Mouse (Mus musculus) limb, embryonic 10.5 days (tissue): Measurements from ENCODE around the gene Kdm1a. TPM values are rescaled to one million over a fixed set of nuclear protein-coding genes. Genes with fewer than 3 reads are reported as not detected.

Source experiments
- DNase-seq: peaks from one replicate; pipeline ENCODE4 v3.0.0-alpha.2; 2017; ENCODE audit warnings: low spot score
- H3K27ac ChIP-seq: fragments of 300-500 bp; sonication (generic); 2 replicates; pipeline ENCODE4 v1.5.1; 2016; ENCODE audit warnings: mild to moderate bottlenecking
- H3K27me3 ChIP-seq: fragments of 300-500 bp; sonication (generic); 2 replicates; pipeline ENCODE4 v1.6.1; 2016; ENCODE audit warnings: low read depth, mild to moderate bottlenecking; ENCODE audit not compliant: poor library complexity, severe bottlenecking
- H3K36me3 ChIP-seq: fragments of 300-500 bp; sonication (generic); 2 replicates; pipeline ENCODE4 v1.6.1; 2016; ENCODE audit warnings: mild to moderate bottlenecking, moderate library complexity
- H3K4me1 ChIP-seq: fragments of 300-500 bp; sonication (generic); 2 replicates; pipeline ENCODE4 v1.6.1; 2016
- H3K4me3 ChIP-seq: fragments of 300-500 bp; sonication (generic); 2 replicates; pipeline ENCODE4 v1.5.1; 2016; ENCODE audit warnings: mild to moderate bottlenecking, moderate library complexity
- H3K9me3 ChIP-seq: fragments of 300-500 bp; sonication (generic); replicated peaks from 2 replicates; pipeline ENCODE4 v1.6.1; 2016; ENCODE audit warnings: mild to moderate bottlenecking
- WGBS: fragments of 180-500 bp; shearing (Covaris S2); methylation state at CpG from one replicate; pipeline ENCODE4 v1.1.7; 2016; 5-methylcytosine and 5-hydroxymethylcytosine counted together
- polyA plus RNA-seq: library from polyadenylated mRNA; unstranded; fragments of >200 nt; fragmentation: Nextera tagmentation; extraction: Ambion mirVana; gene quantifications from 2 replicates; pipeline ENCODE4 v1.2.1, GENCODE M21; 2016

Gene Kdm1a
- polyA plus RNA-seq, 1 experiment from 2014 or later: 62.0 TPM

GRCm38 (mm10) chr4:136598268-136598876, 4.2 kb downstream of the Kdm1a start:
- DNase-seq: no peak
- 92% methylated on average over 7 of the region's 7 CpGs for WGBS
- Histone ChIP-seq H3K27me3 (no peaks in the 10 kb centered on the region), H3K27ac (no peak overlapping the region), H3K36me3 (peaks cover 31% of the 10 kb centered on the region), H3K9me3 (no peaks in the 10 kb centered on the region), H3K4me1 (peaks cover 12% of the 10 kb centered on the region), H3K4me3 (no peak overlapping the region)

- Histone ChIP-seq H3K27me3 (no peaks in the 10 kb centered on the region), H3K4me1 (no peaks in the 10 kb centered on the region), H3K4me3 (no peak overlapping the region), H3K27ac (no peak overlapping the region), H3K9me3 (no peaks in the 10 kb centered on the region), H3K36me3 (peaks cover 49% of the 10 kb centered on the region)
- DNase-seq: no peak
- 92% methylated on average over 6 of the region's 6 CpGs for whole genome bisulfite sequencing
Measured at GRCm38 (mm10) chr4:136595221-136595620, 7.3 kb downstream of the Kdm1a start.

GRCm38 (mm10) chr4:136594006-136594405, 8.5 kb downstream of the Kdm1a start:
- H3K27ac ChIP-seq: no peak overlapping the region
- DNase-seq: no peak
- no peak overlapping the region for H3K4me3 ChIP-seq
- H3K4me1 ChIP-seq: no peaks in the 10 kb centered on the region
- H3K36me3 ChIP-seq: peaks cover 50% of the 10 kb centered on the region
- H3K27me3 ChIP-seq: no peaks in the 10 kb centered on the region
- no peaks in the 10 kb centered on the region for H3K9me3 ChIP-seq
- 86% methylated on average over 2 of the region's 2 CpGs for WGBS

- peaks cover 50% of the 10 kb centered on the region for H3K36me3 ChIP-seq
- no peak for DNase-seq
- WGBS: 54% methylated on average over 4 of the region's 4 CpGs
Measured at GRCm38 (mm10) chr4:136592111-136592510, 10.4 kb downstream of the Kdm1a start.

GRCm38 (mm10) chr4:136588003-136588402, 14.5 kb downstream of the Kdm1a start:
- peaks cover 53% of the 10 kb centered on the region for H3K36me3 ChIP-seq
- WGBS: 90% methylated on average over 4 of the region's 4 CpGs

More at GRCm38 (mm10) chr4:136592111-136592510, 10.4 kb downstream of the Kdm1a start:
- Histone ChIP-seq H3K4me3 (no peak overlapping the region), H3K9me3 (no peaks in the 10 kb centered on the region), H3K4me1 (peaks cover 4% of the 10 kb centered on the region; the same call in 1 of the 2 replicates), H3K27me3 (no peaks in the 10 kb centered on the region), H3K27ac (no peak overlapping the region)

GRCm38 (mm10) chr4:136587221-136587827, 15.2 kb downstream of the Kdm1a start:
- Histone ChIP-seq H3K4me3 (no peak overlapping the region), H3K9me3 (no peaks in the 10 kb centered on the region), H3K36me3 (peaks cover 48% of the 10 kb centered on the region), H3K27me3 (no peaks in the 10 kb centered on the region), H3K4me1 (peaks cover 4% of the 10 kb centered on the region; the same call in 1 of the 2 replicates), H3K27ac (no peak overlapping the region)
- no peak for DNase-seq
- WGBS: 89% methylated on average over 4 of the region's 4 CpGs

More at GRCm38 (mm10) chr4:136588003-136588402, 14.5 kb downstream of the Kdm1a start:
- H3K4me1 ChIP-seq: peaks cover 4% of the 10 kb centered on the region; the same call in 1 of the 2 replicates
- no peaks in the 10 kb centered on the region for H3K9me3 ChIP-seq
- no peak for DNase-seq
- H3K4me3 ChIP-seq: no peak overlapping the region
- no peaks in the 10 kb centered on the region for H3K27me3 ChIP-seq
- no peak overlapping the region for H3K27ac ChIP-seq

GRCm38 (mm10) chr4:136581885-136582284, 20.6 kb downstream of the Kdm1a start:
- Histone ChIP-seq H3K4me3 (no peak overlapping the region), H3K4me1 (no peaks in the 10 kb centered on the region), H3K27ac (no peak overlapping the region), H3K36me3 (peaks cover 15% of the 10 kb centered on the region), H3K9me3 (no peaks in the 10 kb centered on the region), H3K27me3 (no peaks in the 10 kb centered on the region)
- WGBS: 93% methylated on average over 3 of the region's 3 CpGs
- DNase-seq: no peak

GRCm38 (mm10) chr4:136569998-136570397, 32.5 kb downstream of the Kdm1a start:
- Histone ChIP-seq H3K9me3 (no peaks in the 10 kb centered on the region), H3K27me3 (no peaks in the 10 kb centered on the region), H3K36me3 (peaks cover 92% of the 10 kb centered on the region), H3K27ac (no peak overlapping the region), H3K4me3 (no peak overlapping the region), H3K4me1 (no peaks in the 10 kb centered on the region)
- DNase-seq: no peak

GRCm38 (mm10) chr4:136568629-136569028, 33.9 kb downstream of the Kdm1a start:
- no peaks in the 10 kb centered on the region for H3K4me1 ChIP-seq
- no peak overlapping the region for H3K27ac ChIP-seq
- H3K9me3 ChIP-seq: no peaks in the 10 kb centered on the region
- peaks cover 97% of the 10 kb centered on the region for H3K36me3 ChIP-seq
- no peaks in the 10 kb centered on the region for H3K27me3 ChIP-seq
- 87% methylated on average over 3 of the region's 3 CpGs for WGBS
- DNase-seq: no peak
- no peak overlapping the region for H3K4me3 ChIP-seq

GRCm38 (mm10) chr4:136562755-136563154, 39.8 kb downstream of the Kdm1a start:
- Histone ChIP-seq H3K27me3 (no peaks in the 10 kb centered on the region), H3K4me1 (no peaks in the 10 kb centered on the region), H3K36me3 (peaks cover 100% of the 10 kb centered on the region), H3K4me3 (no peak overlapping the region), H3K27ac (no peak overlapping the region), H3K9me3 (no peaks in the 10 kb centered on the region)
- DNase-seq: no peak
- 93% methylated on average over 6 of the region's 6 CpGs for WGBS

- Histone ChIP-seq H3K4me1 (no peaks in the 10 kb centered on the region), H3K27me3 (no peaks in the 10 kb centered on the region), H3K27ac (no peak overlapping the region), H3K4me3 (no peak overlapping the region), H3K36me3 (peaks cover 100% of the 10 kb centered on the region), H3K9me3 (no peaks in the 10 kb centered on the region)
- no peak for DNase-seq
- 94% methylated on average over 8 of the region's 8 CpGs for WGBS
Measured at GRCm38 (mm10) chr4:136560270-136560991, 42.1 kb downstream of the Kdm1a start.

GRCm38 (mm10) chr4:136559690-136560089, 42.8 kb downstream of the Kdm1a start:
- Histone ChIP-seq H3K4me1 (no peaks in the 10 kb centered on the region), H3K4me3 (no peak overlapping the region), H3K9me3 (no peaks in the 10 kb centered on the region), H3K27ac (no peak overlapping the region), H3K36me3 (peaks cover 98% of the 10 kb centered on the region), H3K27me3 (no peaks in the 10 kb centered on the region)
- DNase-seq: no peak
- 97% methylated on average over 2 of the region's 2 CpGs for WGBS

- H3K27ac ChIP-seq: no peak overlapping the region
- no peaks in the 10 kb centered on the region for H3K4me1 ChIP-seq
- WGBS: 86% methylated on average over 2 of the region's 2 CpGs
- no peak for DNase-seq
- H3K4me3 ChIP-seq: no peak overlapping the region
- H3K36me3 ChIP-seq: peaks cover 98% of the 10 kb centered on the region
- H3K27me3 ChIP-seq: no peaks in the 10 kb centered on the region
- H3K9me3 ChIP-seq: no peaks in the 10 kb centered on the region
Measured at GRCm38 (mm10) chr4:136557638-136558037, 44.9 kb downstream of the Kdm1a start.
